ENCODE assay signal across 14 mouse cellular contexts in the genomic region with DNA sequence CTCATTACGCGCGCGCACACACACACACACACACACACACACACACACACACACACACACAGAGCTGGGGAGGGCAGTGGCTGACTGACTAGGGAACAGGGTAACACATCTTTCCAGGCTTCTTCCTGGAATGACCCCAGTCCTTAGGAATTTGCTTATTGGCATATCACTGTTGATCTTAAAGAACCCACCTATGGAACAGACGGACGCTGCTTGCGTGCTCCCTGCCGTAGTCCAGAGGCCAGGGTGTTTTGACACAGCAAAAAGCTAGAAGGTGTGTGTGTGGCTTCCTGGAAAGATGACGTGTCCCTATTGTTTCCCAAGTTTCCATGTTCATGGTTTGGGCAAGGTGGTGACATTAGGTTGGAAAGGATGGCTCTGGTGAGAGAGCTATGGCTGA. TPM values are rescaled to one million over a fixed set of nuclear protein-coding genes. Genes with fewer than 3 reads are reported as not detected.
A peak's percentile ranks its signal among the peaks of the same experiment; 100 is the strongest.
DNase-seq lines count a peak whose midpoint lies in the region; ATAC-seq and TF ChIP-seq lines count a peak whose summit lies in the region.
"Had no signal": no experiment of that assay in that cellular context is flagged by ENCODE, and none has a peak within 500 bp of the region (broad histone marks: within the 10 kb centered on the region; RNA-seq: fewer than 3 reads in every experiment).

No protein-coding gene starts in this region.

- peak overlapping the region; percentile 67; the same call in 1 of the 2 replicates for H3K4me2 ChIP-seq in kidney, embryonic 15.5 days
- no peak overlapping the region for H3K4me2 ChIP-seq in kidney, embryonic 14.5 days (replicated peaks; ENCODE audit: low read depth, low read length)
- peak overlapping the region; percentile 83; the same call in 1 of the 2 replicates for H3K4me2 ChIP-seq in limb, embryonic 14.5 days (replicated peaks; ENCODE audit: low read depth, low read length, severe bottlenecking)
- no peak overlapping the region for H3K4me2 ChIP-seq in forebrain, embryonic 15.5 days (replicated peaks)

- no peak overlapping the region for H3K9ac ChIP-seq in kidney, embryonic 15.5 days
- no peak overlapping the region for H3K9ac ChIP-seq in kidney, embryonic 14.5 days (ENCODE audit: low read depth, low read length)
- no peak overlapping the region for H3K9ac ChIP-seq in limb, embryonic 14.5 days (ENCODE audit: low read depth, low read length, severe bottlenecking)
- H3K9ac ChIP-seq in forebrain, embryonic 15.5 days (replicated peaks) = no peak overlapping the region

- peak overlapping the region; percentile 97 for H3K27ac ChIP-seq in gastrocnemius, adult 2 months
- no peak overlapping the region for H3K27ac ChIP-seq in kidney, embryonic 15.5 days
- no peak overlapping the region for H3K27ac ChIP-seq in kidney, embryonic 14.5 days (ENCODE audit: low read depth, low read length)
- H3K27ac ChIP-seq in brown adipose tissue, adult 24 weeks (replicated peaks; ENCODE audit: low read depth, low read length) = peak overlapping the region; percentile 39
- no peak overlapping the region for H3K27ac ChIP-seq in limb, embryonic 14.5 days (replicated peaks; ENCODE audit: low read depth, low read length)
- no peak overlapping the region for H3K27ac ChIP-seq in forebrain, embryonic 15.5 days (replicated peaks)

- TF ChIP-seq POLR2A in limb, embryonic 14.5 days (IDR thresholded peaks at IDR 0.05; ENCODE audit: borderline replicate concordance, extremely low read depth, insufficient read depth, insufficient read length) = no peak

- peaks cover 59% of the 10 kb centered on the region for H3K4me1 ChIP-seq in kidney, embryonic 15.5 days
- H3K4me1 ChIP-seq in kidney, embryonic 14.5 days (ENCODE audit: control insufficient read depth, insufficient read depth, low read length) = peaks cover 34% of the 10 kb centered on the region
- peaks cover 43% of the 10 kb centered on the region for H3K4me1 ChIP-seq in brown adipose tissue, adult 24 weeks (ENCODE audit: control insufficient read depth, insufficient read depth, insufficient read length, low read length)
- H3K4me1 ChIP-seq in limb, embryonic 14.5 days (ENCODE audit: control insufficient read depth, insufficient read depth, low read length) = peaks cover 31% of the 10 kb centered on the region
- peaks cover 43% of the 10 kb centered on the region for H3K4me1 ChIP-seq in forebrain, embryonic 15.5 days

- no peaks in the 10 kb centered on the region for H3K27me3 ChIP-seq in kidney, embryonic 15.5 days
- H3K27me3 ChIP-seq in kidney, embryonic 14.5 days (ENCODE audit: control insufficient read depth, insufficient read depth, low read length) = no peaks in the 10 kb centered on the region
- H3K27me3 ChIP-seq in limb, embryonic 14.5 days (ENCODE audit: control insufficient read depth, insufficient read depth, low read length) = no peaks in the 10 kb centered on the region
- no peaks in the 10 kb centered on the region for H3K27me3 ChIP-seq in forebrain, embryonic 15.5 days
- H3K27me3 ChIP-seq: embryonic facial prominence, embryonic 12.5 days had no signal

- WGBS in kidney, embryonic 15.5 days = 83% methylated on average over 9 of the region's 9 CpGs
- WGBS in kidney, embryonic 14.5 days = 92% methylated on average over 8 of the region's 9 CpGs
- WGBS in limb, embryonic 14.5 days = 92% methylated on average over 9 of the region's 9 CpGs
- 95% methylated on average over 9 of the region's 9 CpGs for WGBS in forebrain, embryonic 15.5 days

- no peak for ATAC-seq in kidney, embryonic 15.5 days (replicated peaks; ENCODE audit: low FRiP score)
- no peak for ATAC-seq in kidney, embryonic 14.5 days (ENCODE audit: low FRiP score, low TSS enrichment)
- no peak for ATAC-seq in limb, embryonic 14.5 days (ENCODE audit: low FRiP score, low read depth)
- no peak for ATAC-seq in forebrain, embryonic 15.5 days (replicated peaks)

- peak overlapping the region; percentile 4; the same call in 1 of the 2 replicates for H3K4me3 ChIP-seq in gastrocnemius, adult 2 months
- no peak overlapping the region for H3K4me3 ChIP-seq in kidney, embryonic 15.5 days (replicated peaks)
- no peak overlapping the region for H3K4me3 ChIP-seq in kidney, embryonic 14.5 days (ENCODE audit: low read length)
- H3K4me3 ChIP-seq in brown adipose tissue, adult 24 weeks (ENCODE audit: insufficient read depth, low read depth, low read length) = 0 out of 2 replicates have a peak overlapping the region, but pooled peaks have one; percentile 38
- no peak overlapping the region for H3K4me3 ChIP-seq in limb, embryonic 14.5 days (replicated peaks; ENCODE audit: low read length)
- no peak overlapping the region for H3K4me3 ChIP-seq in forebrain, embryonic 15.5 days

- intact Hi-C loops in gastrocnemius, adult 2 months (cut with DNase I) = loop anchor here (5.0 kb wide), 1 partner anchor 47 kb away; a partner anchor contains a TSS
- intact Hi-C loops in gastrocnemius, postnatal 14 days (cut with DNase I; ENCODE audit: low total_unique reads) = no loop called here

- TF ChIP-seq CTCF in gastrocnemius, adult 2 months (IDR thresholded peaks at IDR 0.05) = no peak

- DNase-seq in gastrocnemius, adult 2 months = no peak
- no peak for DNase-seq in gastrocnemius, postnatal 14 days
- no peak for DNase-seq in limb, embryonic 14.5 days (ENCODE audit: low spot score)
- no peak for DNase-seq in B cell, adult 2 months
- DNase-seq: adrenal gland, postnatal 10 days; kidney, postnatal 4 days; left cerebral cortex, postnatal 4 days; thymus, postnatal 25 days had no signal

- no peaks in the 10 kb centered on the region for H3K9me3 ChIP-seq in kidney, embryonic 15.5 days (replicated peaks)
- H3K9me3 ChIP-seq in kidney, embryonic 14.5 days (ENCODE audit: control insufficient read depth, low read length) = no peaks in the 10 kb centered on the region
- no peaks in the 10 kb centered on the region for H3K9me3 ChIP-seq in limb, embryonic 14.5 days (ENCODE audit: control insufficient read depth, low read length)
- H3K9me3 ChIP-seq in forebrain, embryonic 15.5 days = no peaks in the 10 kb centered on the region
- H3K9me3 ChIP-seq: embryonic facial prominence, embryonic 12.5 days; midbrain, embryonic 10.5 days had no signal

- peaks cover 26% of the 10 kb centered on the region for H3K36me3 ChIP-seq in kidney, embryonic 15.5 days
- peaks cover 4% of the 10 kb centered on the region; the same call in 1 of the 2 replicates for H3K36me3 ChIP-seq in kidney, embryonic 14.5 days (ENCODE audit: control insufficient read depth, insufficient read depth, low read length)
- peaks cover 16% of the 10 kb centered on the region; the same call in 1 of the 2 replicates for H3K36me3 ChIP-seq in limb, embryonic 14.5 days (ENCODE audit: control insufficient read depth, insufficient read depth, low read length)
- H3K36me3 ChIP-seq in forebrain, embryonic 15.5 days = peaks cover 4% of the 10 kb centered on the region; the same call in 1 of the 2 replicates

RNA-seq across cellular contexts. Expression of a gene that starts 5.5 kb away (rescaled TPM):
- 10 to 100 TPM; 26.4 to 29.1 TPM for total RNA-seq in gastrocnemius, adult 2 months (2021)
- 10 to 100 TPM; 15.5 to 18.5 TPM for total RNA-seq in gastrocnemius, postnatal 14 days (2021)
- 6.0 and 6.3 TPM in 2 replicates for polyA plus RNA-seq in kidney, embryonic 15.5 days (2015; fragmentation: Nextera tagmentation; extraction: Ambion mirVana)
- polyA plus RNA-seq in kidney, embryonic 14.5 days (2014; fragmentation: Nextera tagmentation; extraction: Ambion mirVana) = 4.1 and 7.8 TPM in 2 replicates
- 7.6 and 10.5 TPM in 2 replicates for polyA plus RNA-seq in brown adipose tissue, adult 24 weeks (2012; ENCODE audit: insufficient read depth, insufficient read length, missing spikeins)
- polyA plus RNA-seq in limb, embryonic 14.5 days (2012; rRNA removed) = 13.4 and 15.1 TPM in 2 replicates
- 9.3 and 11.8 TPM in 2 replicates for polyA plus RNA-seq in limb, embryonic 14.5 days (2014; fragmentation: Nextera tagmentation; extraction: Ambion mirVana)
- polyA plus RNA-seq in forebrain, embryonic 15.5 days (2015; fragmentation: Nextera tagmentation; extraction: Ambion mirVana) = 6.4 and 6.8 TPM in 2 replicates

RNA-seq across cellular contexts. Expression of a gene that starts 23.7 kb away (rescaled TPM):
- 1 to 10 TPM; 1.7 to 7.6 TPM for total RNA-seq in gastrocnemius, adult 2 months (2021)
- total RNA-seq in gastrocnemius, postnatal 14 days (2021) = 1 to 10 TPM; 1.2 to 1.9 TPM
- 7.8 and 10.4 TPM in 2 replicates for polyA plus RNA-seq in kidney, embryonic 15.5 days (2015; fragmentation: Nextera tagmentation; extraction: Ambion mirVana)
- polyA plus RNA-seq in kidney, embryonic 14.5 days (2014; fragmentation: Nextera tagmentation; extraction: Ambion mirVana) = 2.9 and 5.8 TPM in 2 replicates
- polyA plus RNA-seq in brown adipose tissue, adult 24 weeks (2012; ENCODE audit: insufficient read depth, insufficient read length, missing spikeins) = 0.83 and 2.9 TPM in 2 replicates
- 46.5 and 48.2 TPM in 2 replicates for polyA plus RNA-seq in limb, embryonic 14.5 days (2012; rRNA removed)
- 71.6 and 78.8 TPM in 2 replicates for polyA plus RNA-seq in limb, embryonic 14.5 days (2014; fragmentation: Nextera tagmentation; extraction: Ambion mirVana)
- polyA plus RNA-seq in forebrain, embryonic 15.5 days (2015; fragmentation: Nextera tagmentation; extraction: Ambion mirVana) = 19.9 and 20.5 TPM in 2 replicates

RNA-seq across cellular contexts. Expression of a gene that starts 30.8 kb away (rescaled TPM):
- under 1 TPM; 0.41 to 0.67 TPM for total RNA-seq in gastrocnemius, adult 2 months (2021)
- 1 to 10 TPM in 1 of 2 experiments, under 1 TPM in 1; 1.00 to 1.6 TPM for total RNA-seq in gastrocnemius, postnatal 14 days (2021)
- polyA plus RNA-seq in kidney, embryonic 15.5 days (2015; fragmentation: Nextera tagmentation; extraction: Ambion mirVana) = 1.9 and 2.1 TPM in 2 replicates
- polyA plus RNA-seq in kidney, embryonic 14.5 days (2014; fragmentation: Nextera tagmentation; extraction: Ambion mirVana) = 1.0 and 1.7 TPM in 2 replicates
- polyA plus RNA-seq in brown adipose tissue, adult 24 weeks (2012; ENCODE audit: insufficient read depth, insufficient read length, missing spikeins) = 3.3 and 4.4 TPM in 2 replicates
- 4.1 and 5.0 TPM in 2 replicates for polyA plus RNA-seq in limb, embryonic 14.5 days (2012; rRNA removed)
- polyA plus RNA-seq in limb, embryonic 14.5 days (2014; fragmentation: Nextera tagmentation; extraction: Ambion mirVana) = 4.7 and 5.0 TPM in 2 replicates
- polyA plus RNA-seq in forebrain, embryonic 15.5 days (2015; fragmentation: Nextera tagmentation; extraction: Ambion mirVana) = 0.89 and 1.3 TPM in 2 replicates

RNA-seq across cellular contexts. Expression of a gene that starts 49.1 kb away (rescaled TPM):
- 10 to 100 TPM; 15.2 to 16.2 TPM for total RNA-seq in gastrocnemius, adult 2 months (2021)
- total RNA-seq in gastrocnemius, postnatal 14 days (2021) = 10 to 100 TPM; 19.0 to 23.6 TPM
- 53.1 and 55.9 TPM in 2 replicates for polyA plus RNA-seq in kidney, embryonic 15.5 days (2015; fragmentation: Nextera tagmentation; extraction: Ambion mirVana)
- polyA plus RNA-seq in kidney, embryonic 14.5 days (2014; fragmentation: Nextera tagmentation; extraction: Ambion mirVana) = 37.4 and 56.3 TPM in 2 replicates
- polyA plus RNA-seq in brown adipose tissue, adult 24 weeks (2012; ENCODE audit: insufficient read depth, insufficient read length, missing spikeins) = 16.3 and 20.4 TPM in 2 replicates
- 49.3 and 54.9 TPM in 2 replicates for polyA plus RNA-seq in limb, embryonic 14.5 days (2012; rRNA removed)
- 58.3 and 58.9 TPM in 2 replicates for polyA plus RNA-seq in limb, embryonic 14.5 days (2014; fragmentation: Nextera tagmentation; extraction: Ambion mirVana)
- 112 and 122 TPM in 2 replicates for polyA plus RNA-seq in forebrain, embryonic 15.5 days (2015; fragmentation: Nextera tagmentation; extraction: Ambion mirVana)

Comparison
In these comparisons a context has a peak if more than half of its experiments do, and no peak if none do; other contexts are left out.
1. H3K4me2 ChIP-seq: peak in kidney, embryonic 15.5 days (single experiment) and limb, embryonic 14.5 days (single experiment); none in kidney, embryonic 14.5 days (single experiment) and forebrain, embryonic 15.5 days (single experiment).
2. H3K27ac ChIP-seq: peak in gastrocnemius, adult 2 months (single experiment) and brown adipose tissue, adult 24 weeks (single experiment); none in kidney, embryonic 15.5 days (single experiment), kidney, embryonic 14.5 days (single experiment), limb, embryonic 14.5 days (single experiment) and forebrain, embryonic 15.5 days (single experiment).
3. H3K4me3 ChIP-seq: peak in gastrocnemius, adult 2 months (single experiment) and brown adipose tissue, adult 24 weeks (single experiment); none in kidney, embryonic 15.5 days (single experiment), kidney, embryonic 14.5 days (single experiment), limb, embryonic 14.5 days (single experiment) and forebrain, embryonic 15.5 days (single experiment).